Mouse (Mus musculus) heart, embryonic 10.5 days (tissue): Measurements from ENCODE around the gene Pthlh. TPM values are rescaled to one million over a fixed set of nuclear protein-coding genes. Genes with fewer than 3 reads are reported as not detected.
"Not testable (repeated sequence)": the region's sequence is repeated elsewhere in the genome, so short reads cannot be mapped to it uniquely, and the experiment has no call there.

ENCODE experiments used
- DNase-seq: peaks from one replicate; pipeline ENCODE4 v3.0.0-alpha.2; 2017; ENCODE audit warnings: low spot score
- H3K27ac ChIP-seq: fragments of 300-500 bp; sonication (generic); 2 replicates; pipeline ENCODE4 v1.5.1; 2016; ENCODE audit warnings: mild to moderate bottlenecking
- H3K27me3 ChIP-seq: fragments of 300-500 bp; sonication (generic); 2 replicates; pipeline ENCODE4 v1.6.1; 2016; ENCODE audit warnings: mild to moderate bottlenecking; ENCODE audit not compliant: poor library complexity, insufficient read depth, severe bottlenecking
- H3K36me3 ChIP-seq: fragments of 300-500 bp; sonication (generic); 2 replicates; pipeline ENCODE4 v1.6.1; 2016; ENCODE audit warnings: mild to moderate bottlenecking, moderate library complexity
- H3K4me1 ChIP-seq: fragments of 300-500 bp; sonication (generic); 2 replicates; pipeline ENCODE4 v1.6.1; 2016; ENCODE audit warnings: mild to moderate bottlenecking
- H3K4me3 ChIP-seq: fragments of 300-500 bp; sonication (generic); 2 replicates; pipeline ENCODE4 v1.5.1; 2016; ENCODE audit warnings: mild to moderate bottlenecking, moderate library complexity
- H3K9me3 ChIP-seq: fragments of 300-500 bp; sonication (generic); 2 replicates; pipeline ENCODE4 v1.6.1; 2016; ENCODE audit warnings: mild to moderate bottlenecking, moderate library complexity
- WGBS: fragments of 180-500 bp; shearing (Covaris S2); methylation state at CpG from one replicate; pipeline ENCODE4 v1.1.7; 2016; 5-methylcytosine and 5-hydroxymethylcytosine counted together
- polyA plus RNA-seq: library from polyadenylated mRNA; unstranded; fragments of >200 nt; fragmentation: Nextera tagmentation; extraction: Ambion mirVana; gene quantifications from 2 replicates; pipeline ENCODE4 v1.2.1, GENCODE M21; 2016

Pthlh gene
- polyA plus RNA-seq, result 0.73 and 1.2 TPM in 2 replicates

DNA sequence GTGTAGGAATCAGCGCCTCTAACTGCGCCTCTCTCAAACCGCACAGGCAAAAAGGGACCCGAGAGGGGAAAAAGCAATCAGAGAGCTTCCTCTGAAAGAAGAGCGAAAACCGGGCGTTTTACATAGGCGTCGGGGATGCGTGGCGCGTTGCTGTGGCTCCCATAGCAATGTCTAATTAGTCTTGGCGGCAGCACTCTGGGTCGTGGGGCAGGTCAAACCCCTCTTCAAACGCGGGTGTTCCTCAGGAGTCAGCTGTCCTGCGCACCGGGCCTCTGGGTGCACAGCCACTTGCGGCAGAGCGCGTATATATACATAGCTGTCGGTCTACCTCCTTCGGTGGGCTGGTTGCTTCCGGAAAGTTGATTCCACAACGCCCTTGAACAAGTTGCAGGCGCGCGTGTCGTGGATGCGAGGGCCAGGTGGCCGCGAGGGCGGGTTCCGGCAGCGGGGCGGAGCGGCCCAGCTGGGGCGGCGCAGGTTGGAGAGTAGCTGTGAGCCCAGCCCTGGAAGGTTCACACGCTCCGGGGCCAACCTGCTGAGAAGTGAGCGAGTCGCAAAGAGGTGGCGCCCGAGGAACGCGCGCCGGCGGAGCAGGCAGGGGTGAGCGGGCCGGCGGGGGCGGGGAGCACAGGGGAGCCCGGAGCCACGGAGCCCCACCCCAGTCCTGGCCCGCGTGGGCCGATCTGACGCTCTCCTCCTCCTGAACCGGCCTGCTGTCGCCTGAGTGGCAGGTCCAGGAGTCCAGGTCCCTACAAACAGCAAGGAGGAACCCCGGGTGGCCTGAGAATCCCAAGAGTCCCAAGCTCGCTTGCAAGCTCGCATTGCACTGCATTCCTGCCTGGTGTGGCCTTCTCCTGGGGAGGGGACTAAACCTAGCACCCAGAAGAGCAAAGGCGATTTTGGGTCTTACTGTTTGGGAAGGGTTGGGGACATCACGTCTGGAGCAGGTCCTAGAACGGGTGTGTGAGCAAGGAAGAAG is at the start of gene Pthlh:
Gene Pthlh, minus strand, starts transcription at position 597 of the 979 bp plus-strand sequence.
- under 1% methylated on average over 68 of the region's 68 CpGs for WGBS
- peak; percentile 80 for DNase-seq
- no peaks in the 10 kb centered on the region for H3K36me3 ChIP-seq
- peaks cover 24% of the 10 kb centered on the region for H3K4me1 ChIP-seq
- H3K27ac ChIP-seq, result peak within 1 kb of the TSS; percentile 59
- H3K27me3 ChIP-seq, result peaks cover 78% of the 10 kb centered on the region
- no peaks in the 10 kb centered on the region for H3K9me3 ChIP-seq
- peak within 1 kb of the TSS; percentile 69 for H3K4me3 ChIP-seq

DNA sequence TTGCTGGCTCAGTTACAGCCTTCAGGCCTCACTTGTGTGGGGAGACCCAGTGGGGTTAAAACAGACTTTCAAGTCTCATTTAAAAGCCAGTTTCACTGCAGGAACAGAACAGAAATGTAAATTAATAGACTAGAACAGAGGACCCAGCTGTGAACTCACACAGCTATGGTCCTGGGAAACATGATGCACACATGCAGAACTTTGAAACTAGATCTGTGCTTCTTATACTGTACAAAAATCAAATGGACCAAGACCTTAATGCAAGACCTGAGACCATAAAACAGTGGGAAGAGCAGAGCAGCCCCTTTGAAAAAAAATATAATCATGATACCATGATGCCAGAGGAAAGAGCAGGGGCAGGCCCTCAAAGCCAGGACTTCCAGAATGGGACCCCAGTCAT is 49.3 kb upstream of the Pthlh start:
- H3K36me3 ChIP-seq, result no peaks in the 10 kb centered on the region
- H3K4me1 ChIP-seq, result peaks cover 10% of the 10 kb centered on the region; the same call in 1 of the 2 replicates
- no peaks in the 10 kb centered on the region for H3K27me3 ChIP-seq
- DNase-seq, result no peak
- H3K9me3 ChIP-seq, result no peaks in the 10 kb centered on the region
- no peak overlapping the region for H3K4me3 ChIP-seq
- H3K27ac ChIP-seq, result no peak overlapping the region

DNA sequence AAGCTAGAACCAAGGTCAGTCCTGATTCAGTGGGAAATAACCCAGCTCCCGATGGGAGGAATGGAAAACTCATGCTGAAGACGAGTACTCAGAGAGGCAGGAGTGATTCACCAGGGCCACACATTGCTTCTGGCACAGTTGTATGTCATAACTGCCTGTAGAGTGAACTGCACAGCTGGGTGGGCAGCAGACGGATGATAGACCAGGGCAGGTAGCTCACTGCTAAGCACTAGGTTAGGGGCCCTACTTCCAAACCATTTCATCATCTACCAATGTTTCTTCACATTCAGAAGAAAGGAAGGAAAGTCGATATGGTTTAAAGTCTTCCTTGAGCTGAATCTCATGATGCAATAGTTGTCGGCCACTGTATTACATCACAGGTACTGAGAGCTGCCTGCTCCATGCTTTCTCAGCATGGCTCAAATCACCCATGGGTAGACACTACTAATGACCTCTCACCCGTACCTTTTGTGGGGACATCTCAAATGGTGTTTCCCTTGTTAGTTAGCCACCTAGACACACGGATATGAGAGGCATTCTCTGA is 46.5 kb upstream of the Pthlh start:
- no peaks in the 10 kb centered on the region for H3K4me1 ChIP-seq
- no peaks in the 10 kb centered on the region for H3K27me3 ChIP-seq
- DNase-seq, result no peak

DNA sequence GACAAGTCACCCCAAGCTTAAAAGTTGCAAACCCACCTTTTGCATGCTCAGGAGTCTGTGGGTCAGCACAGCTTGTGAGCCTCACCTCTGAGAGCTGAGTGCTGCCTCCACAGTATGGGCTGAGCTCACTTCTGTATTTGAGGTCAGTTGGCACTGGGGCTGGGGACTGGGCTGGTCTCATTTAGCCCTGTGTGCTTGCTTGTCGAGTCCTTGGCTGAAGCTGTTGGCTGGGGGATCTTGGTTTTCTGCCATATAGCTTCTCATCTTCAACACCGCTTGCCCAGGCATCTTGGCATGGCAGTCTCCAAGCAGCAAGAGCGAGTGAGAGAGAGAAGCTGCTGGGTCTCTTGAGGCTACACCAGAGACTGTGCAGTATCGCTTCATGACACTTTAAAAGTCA is 46.1 kb upstream of the Pthlh start:
- 79% methylated on average over 4 of the region's 4 CpGs for WGBS

More for the DNA sequence above, 46.5 kb upstream of the Pthlh start:
- WGBS, result 78% methylated on average over 7 of the region's 7 CpGs
- H3K27ac ChIP-seq, result no peak overlapping the region
- no peaks in the 10 kb centered on the region for H3K9me3 ChIP-seq
- no peak overlapping the region for H3K4me3 ChIP-seq
- no peaks in the 10 kb centered on the region for H3K36me3 ChIP-seq

DNA sequence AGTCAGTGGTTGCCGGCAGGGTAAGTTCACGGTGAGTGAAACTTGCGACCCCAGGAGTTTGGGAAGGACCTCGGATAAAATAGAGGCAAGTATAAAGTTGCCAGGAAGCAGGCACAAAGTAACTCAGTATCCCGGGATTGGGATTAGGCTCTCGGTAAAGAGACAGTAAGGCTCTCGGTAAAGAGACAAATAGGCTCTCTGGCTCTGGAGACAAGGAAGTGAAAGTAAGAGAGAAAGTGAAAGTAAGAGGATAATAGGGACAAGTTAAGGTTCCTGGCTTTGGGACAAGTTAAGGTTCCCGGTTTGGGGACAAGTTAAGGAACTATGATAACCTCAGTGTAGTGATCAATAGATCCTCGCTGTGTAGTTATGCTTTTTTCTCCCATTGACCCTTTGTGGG is 40.3 kb upstream of the Pthlh start:
- H3K36me3 ChIP-seq, H3K9me3 ChIP-seq, H3K4me3 ChIP-seq, H3K4me1 ChIP-seq, H3K27ac ChIP-seq, DNase-seq, H3K27me3 ChIP-seq: not testable (repeated sequence)
- 85% methylated on average over 9 of the region's 9 CpGs for WGBS

More for the DNA sequence above, 46.1 kb upstream of the Pthlh start:
- H3K27me3 ChIP-seq, result no peaks in the 10 kb centered on the region
- DNase-seq, result no peak
- H3K4me3 ChIP-seq, result no peak overlapping the region
- H3K4me1 ChIP-seq, result no peaks in the 10 kb centered on the region
- H3K36me3 ChIP-seq, result no peaks in the 10 kb centered on the region
- no peaks in the 10 kb centered on the region for H3K9me3 ChIP-seq
- no peak overlapping the region for H3K27ac ChIP-seq

DNA sequence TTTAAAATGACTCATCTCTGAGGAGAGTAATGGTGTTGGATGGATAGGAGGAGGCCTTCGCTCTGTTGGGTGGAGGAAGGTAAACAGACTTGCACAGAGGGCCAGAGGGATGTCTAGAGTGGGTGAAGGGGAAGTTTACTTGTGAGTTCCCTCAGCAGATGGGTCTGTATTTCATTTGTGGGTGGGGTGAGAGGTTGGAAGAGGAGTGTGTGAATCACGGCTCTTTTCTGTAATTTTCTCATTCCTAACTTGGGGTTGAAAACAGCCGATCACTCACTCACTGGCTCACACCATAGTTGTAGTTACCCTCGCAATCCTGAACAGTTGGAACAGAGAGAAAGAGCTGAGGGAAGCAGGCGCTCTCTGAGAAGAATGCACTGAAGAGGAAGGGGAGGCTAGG is 35.6 kb upstream of the Pthlh start:
- Histone ChIP-seq H3K27ac (no peak overlapping the region), H3K4me1 (no peaks in the 10 kb centered on the region)

DNA sequence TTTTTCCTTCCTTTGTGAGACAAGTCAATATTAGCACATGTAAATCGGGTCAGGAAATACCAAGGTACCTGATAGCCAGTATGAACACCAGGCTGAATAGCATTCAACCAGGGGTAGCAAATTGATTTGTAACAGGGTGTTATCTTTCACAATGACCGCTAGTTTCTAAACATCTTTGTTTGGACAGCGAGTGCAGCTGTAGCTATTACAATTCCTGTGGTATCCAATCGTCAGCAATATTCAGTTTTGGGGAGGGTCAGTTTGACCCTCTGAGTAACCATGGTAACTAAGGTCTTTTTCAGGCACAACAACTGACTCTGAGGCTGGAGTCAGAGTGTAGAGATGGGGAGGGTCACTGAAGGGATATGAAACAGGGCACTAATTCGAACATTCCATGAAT is 15.3 kb upstream of the Pthlh start:
- Histone ChIP-seq H3K9me3 (no peaks in the 10 kb centered on the region), H3K4me1 (no peaks in the 10 kb centered on the region), H3K36me3 (no peaks in the 10 kb centered on the region), H3K27me3 (peaks cover 24% of the 10 kb centered on the region; the same call in 1 of the 2 replicates), H3K27ac (no peak overlapping the region), H3K4me3 (no peak overlapping the region)
- 68% methylated on average over 5 of the region's 5 CpGs for WGBS
- no peak for DNase-seq

More for the DNA sequence above, 35.6 kb upstream of the Pthlh start:
- Histone ChIP-seq H3K9me3 (no peaks in the 10 kb centered on the region), H3K36me3 (no peaks in the 10 kb centered on the region), H3K4me3 (no peak overlapping the region), H3K27me3 (no peaks in the 10 kb centered on the region)
- WGBS, result 70% methylated on average over 5 of the region's 5 CpGs
- no peak for DNase-seq

DNA sequence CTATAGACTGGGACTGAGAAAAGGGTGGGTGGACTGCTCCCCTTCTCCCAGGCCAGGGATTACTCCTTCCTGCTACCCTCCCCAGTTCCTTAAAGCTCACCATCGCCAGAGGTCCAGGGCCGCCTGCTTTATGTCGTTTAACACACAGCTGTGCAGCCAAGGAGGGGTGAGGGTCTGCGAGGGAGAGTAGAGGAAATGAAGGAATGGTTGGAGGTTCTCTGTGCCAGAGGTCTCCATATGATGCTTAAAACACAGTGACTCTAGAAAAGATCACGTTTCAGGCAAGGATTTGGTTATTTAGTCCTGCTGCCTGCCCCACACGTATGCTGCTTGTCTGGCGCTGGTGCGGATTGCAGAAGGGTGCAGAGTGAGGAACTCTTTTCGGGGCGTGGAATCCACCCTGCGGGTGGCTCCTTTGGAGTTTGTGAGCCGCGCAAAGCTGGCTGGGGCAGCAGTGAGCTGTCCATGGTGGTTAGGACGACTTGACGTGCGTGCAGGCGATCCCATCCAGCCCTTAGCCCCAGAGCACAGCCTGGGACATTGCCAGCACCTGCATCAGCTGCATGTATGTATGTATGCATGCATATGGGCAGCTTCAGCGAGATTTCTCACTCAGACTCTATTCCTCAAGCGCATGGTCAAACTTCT is 4.3 kb upstream of the Pthlh start:
- Histone ChIP-seq H3K27ac (no peak overlapping the region), H3K9me3 (no peaks in the 10 kb centered on the region), H3K4me3 (0 out of 2 replicates have a peak overlapping the region, but pooled peaks have one; percentile 22), H3K36me3 (no peaks in the 10 kb centered on the region), H3K27me3 (peaks cover 80% of the 10 kb centered on the region), H3K4me1 (peaks cover 19% of the 10 kb centered on the region)
- 3% methylated on average over 19 of the region's 19 CpGs for WGBS
- peak; percentile 81 for DNase-seq

DNA sequence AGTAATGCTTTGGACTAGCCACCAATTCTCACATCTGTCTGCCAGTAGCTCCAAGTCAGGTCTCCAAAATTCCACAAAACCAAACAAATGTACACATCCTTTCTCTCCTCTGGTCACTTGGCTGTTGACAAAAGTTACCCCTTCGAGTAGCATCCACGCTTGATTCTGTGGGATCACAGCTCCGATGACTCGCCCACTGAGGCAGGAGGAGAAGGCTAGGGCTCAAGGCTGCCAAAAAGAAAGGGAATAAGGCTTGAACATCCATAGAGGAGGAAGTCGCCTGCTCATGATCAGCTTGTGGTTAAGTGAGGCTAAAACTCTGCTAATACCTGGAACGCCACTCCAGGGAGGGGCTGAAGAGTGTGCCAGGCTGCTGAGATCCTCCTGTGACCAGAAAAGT is 2.5 kb upstream of the Pthlh start:
- DNase-seq, result no peak
- Histone ChIP-seq H3K4me3 (no peak overlapping the region), H3K4me1 (peaks cover 24% of the 10 kb centered on the region), H3K27me3 (peaks cover 92% of the 10 kb centered on the region), H3K9me3 (no peaks in the 10 kb centered on the region), H3K36me3 (no peaks in the 10 kb centered on the region), H3K27ac (no peak overlapping the region)
- 82% methylated on average over 6 of the region's 6 CpGs for WGBS

DNA sequence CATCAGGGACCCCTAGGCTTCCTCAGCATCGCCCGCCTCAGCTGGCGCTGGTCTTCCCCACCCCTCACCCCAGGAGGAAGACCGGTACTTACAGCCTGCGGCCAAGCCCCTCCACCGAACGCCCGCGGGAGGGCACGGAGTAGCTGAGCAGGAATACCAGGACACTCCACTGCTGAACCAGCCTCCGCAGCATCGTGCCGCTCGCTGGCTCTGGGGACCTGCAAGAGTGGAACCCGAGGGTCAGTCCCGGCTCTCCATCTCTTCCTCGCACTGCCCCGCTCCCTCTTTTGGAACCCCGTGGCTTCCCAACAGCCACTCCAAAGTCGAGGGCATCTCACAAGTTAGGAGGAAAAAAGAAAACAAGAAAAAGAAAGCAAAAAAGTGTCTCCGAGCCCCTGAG is 805 bp downstream of the Pthlh start:
- no peak for DNase-seq
- under 1% methylated on average over 21 of the region's 21 CpGs for WGBS
- Histone ChIP-seq H3K36me3 (no peaks in the 10 kb centered on the region), H3K27me3 (peaks cover 78% of the 10 kb centered on the region), H3K9me3 (no peaks in the 10 kb centered on the region), H3K27ac (no peak overlapping the region), H3K4me3 (peak overlapping the region; percentile 69), H3K4me1 (peaks cover 21% of the 10 kb centered on the region)

DNA sequence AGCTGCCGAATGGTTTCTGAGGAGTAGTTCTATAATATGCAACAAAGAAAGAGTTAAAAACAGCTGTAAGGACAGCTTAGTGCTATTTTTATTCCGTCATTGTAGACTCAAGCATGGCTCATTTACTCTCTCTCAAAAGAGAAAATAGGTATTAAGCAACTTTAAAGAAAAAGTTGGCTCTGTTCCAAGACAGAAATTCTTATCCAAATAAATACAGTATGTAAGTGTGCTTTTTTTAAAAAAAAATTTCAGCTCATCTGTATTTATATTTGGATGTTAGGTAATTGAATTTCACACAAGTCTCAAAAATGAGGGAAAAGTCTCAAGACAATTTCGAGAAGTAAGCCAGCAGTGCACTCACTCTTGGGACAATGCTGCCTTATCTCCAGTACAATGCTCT is 2.4 kb downstream of the Pthlh start:
- DNase-seq, result no peak
- H3K36me3 ChIP-seq, result no peaks in the 10 kb centered on the region
- peaks cover 70% of the 10 kb centered on the region for H3K27me3 ChIP-seq
- H3K27ac ChIP-seq, result no peak overlapping the region
- peaks cover 19% of the 10 kb centered on the region for H3K4me1 ChIP-seq
- 61% methylated on average over 3 of the region's 3 CpGs for WGBS
- no peaks in the 10 kb centered on the region for H3K9me3 ChIP-seq
- no peak overlapping the region for H3K4me3 ChIP-seq

DNA sequence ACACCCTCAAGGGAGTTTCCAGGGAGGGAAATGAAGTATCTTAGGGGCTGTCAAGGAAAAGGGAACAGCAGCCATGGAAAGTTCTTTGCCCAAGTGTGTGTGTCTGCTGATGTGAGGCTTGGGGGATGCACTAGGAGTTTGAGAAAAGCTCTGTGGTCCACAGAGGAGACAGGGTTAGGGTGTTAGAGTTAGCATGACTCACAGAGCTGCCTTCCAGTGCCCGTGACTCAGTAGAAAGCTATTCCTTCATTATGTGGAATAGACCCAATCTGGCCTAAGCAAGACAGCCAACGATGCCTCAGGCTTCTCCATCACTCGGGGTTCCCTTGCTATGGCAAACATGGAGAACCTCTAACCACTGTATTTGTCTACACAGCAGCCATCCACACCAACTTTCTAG is 3.2 kb downstream of the Pthlh start:
- H3K4me1 ChIP-seq, result peaks cover 19% of the 10 kb centered on the region
- 62% methylated on average over 3 of the region's 3 CpGs for WGBS
- H3K4me3 ChIP-seq, result no peak overlapping the region
- no peaks in the 10 kb centered on the region for H3K36me3 ChIP-seq
- peaks cover 67% of the 10 kb centered on the region for H3K27me3 ChIP-seq
- no peak overlapping the region for H3K27ac ChIP-seq
- no peak for DNase-seq
- H3K9me3 ChIP-seq, result no peaks in the 10 kb centered on the region

DNA sequence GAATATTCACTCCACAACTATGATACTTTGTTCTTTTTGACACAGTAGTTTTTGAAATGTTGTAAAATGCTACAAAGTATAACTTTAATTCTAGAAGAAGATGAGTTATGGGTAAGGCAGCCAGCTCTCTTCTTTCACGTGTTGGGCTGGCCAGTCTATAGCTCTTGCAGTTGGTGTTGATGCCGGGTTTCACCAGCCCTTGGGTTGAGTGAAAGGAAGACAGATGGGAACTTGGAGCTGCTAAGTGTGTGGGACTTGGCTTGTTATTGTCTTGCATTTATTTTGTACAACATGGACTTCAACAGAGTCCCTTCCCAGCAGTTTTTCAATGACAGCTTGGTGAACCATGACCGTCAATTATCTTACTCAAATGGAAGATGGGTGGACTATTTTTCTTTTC is 16.2 kb downstream of the Pthlh start:
- Histone ChIP-seq H3K9me3 (no peaks in the 10 kb centered on the region), H3K27me3 (no peaks in the 10 kb centered on the region), H3K4me1 (no peaks in the 10 kb centered on the region), H3K36me3 (no peaks in the 10 kb centered on the region), H3K27ac (no peak overlapping the region), H3K4me3 (no peak overlapping the region)
- DNase-seq, result no peak
- WGBS, result 81% methylated on average over 3 of the region's 3 CpGs
